Mouse (Mus musculus) stomach, postnatal 0 days (tissue): ENCODE measurements at regions not wholly inside any gene's neighbourhood (a gene's known extent, or its start where the extent isn't known, plus 50 kb on each side); places are given as distances from the start of the nearest gene placed in this dataset.

ENCODE experiments used
- CTCF ChIP-seq: IDR thresholded peaks from 2 replicates; pipeline ENCODE4 v1.5.1; 2016; ENCODE audit warnings: antibody characterized with exemption, low read depth, mild to moderate bottlenecking, moderate library complexity
- EP300 ChIP-seq: optimal IDR thresholded peaks from 2 replicates; pipeline ENCODE3; 2016; ENCODE audit warnings: antibody characterized with exemption

DNA sequence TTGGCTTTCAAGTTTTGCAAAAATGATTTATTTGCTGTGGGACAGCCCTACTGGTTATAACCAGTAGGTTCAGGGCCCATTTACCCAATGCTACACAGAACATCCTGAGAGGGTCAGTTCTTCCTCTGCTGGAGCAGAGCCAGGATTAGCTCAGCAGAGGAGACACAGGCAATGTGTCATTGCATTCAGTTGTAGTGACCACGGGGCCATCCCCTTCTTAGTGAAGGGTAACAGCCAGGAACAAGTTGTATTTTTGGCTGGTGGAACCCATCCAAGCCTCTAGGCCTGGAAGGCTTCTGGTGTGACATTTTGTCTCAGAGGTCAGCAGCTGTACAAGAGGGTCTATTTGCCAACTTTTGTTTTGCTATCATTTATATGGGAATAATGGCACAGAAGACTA is 120.6 kb upstream of the Dlgap1 start:
- TF ChIP-seq CTCF (no peak), EP300 (no peak)
